Mouse (Mus musculus): ENCODE results near the gene Gfod2. TPM values are rescaled to one million over a fixed set of nuclear protein-coding genes. Genes with fewer than 3 reads are reported as not detected.

Gene Gfod2
- total RNA-seq (2023): 0.94 to 2.8 TPM (median 1.7 TPM) in 4 replicates

GRCm38 (mm10) chr8:105758277-105759108 lies at the start of gene Gfod2:
Gene Gfod2 (minus strand): TSS chr8:105758664.

GRCm38 (mm10) chr8:105707498-105708403 lies 50.7 kb downstream of the Gfod2 start, which contains the start of the genes 4933405L10Rik and Enkd1:
Gene 4933405L10Rik (plus strand): TSS chr8:105707655.
Gene Enkd1 (minus strand): TSS chr8:105708210.

GRCm38 (mm10) chr8:105700966-105701824 lies 57.3 kb downstream of the Gfod2 start, which contains the start of the genes Acd and Pard6a:
Gene Acd (minus strand): TSS chr8:105701102.
Gene Pard6a (plus strand): TSS chr8:105701148.

GRCm38 (mm10) chr8:105685796-105686308 lies 72.6 kb downstream of the Gfod2 start, which contains the start of gene Carmil2:
Gene Carmil2 (plus strand): TSS chr8:105686274.

Other genes starting within 250 kb of the Gfod2 start
- 0.32 TPM in 1 of 4 replicates, not detected in the others for gene Hsd11b2, start 239.9 kb downstream of the Gfod2 start, total RNA-seq (2023)
- 111 to 118 TPM (median 113 TPM) in 4 replicates for gene Atp6v0d1, start 192.6 kb downstream of the Gfod2 start, total RNA-seq (2023)
- gene Ripor1, start 153.4 kb downstream of the Gfod2 start, total RNA-seq (2023): 26.0 to 30.1 TPM (median 27.9 TPM) in 4 replicates
- gene Ctcf, start 122.1 kb downstream of the Gfod2 start, total RNA-seq (2023): 184 to 204 TPM (median 191 TPM) in 4 replicates
- not detected in 4 replicates for gene Agrp, start 121.3 kb downstream of the Gfod2 start, total RNA-seq (2023)
- gene Carmil2, start 72.4 kb downstream of the Gfod2 start, total RNA-seq (2023): 141 to 151 TPM (median 147 TPM) in 4 replicates
- 96.4 to 110 TPM (median 104 TPM) in 4 replicates for gene Acd, start 57.6 kb downstream of the Gfod2 start, total RNA-seq (2023)
- gene Pard6a, start 57.5 kb downstream of the Gfod2 start, total RNA-seq (2023): 14.0 to 21.8 TPM (median 19.9 TPM) in 4 replicates
- gene 4933405L10Rik, start 51.0 kb downstream of the Gfod2 start, total RNA-seq (2023): not detected in 4 replicates
- gene Enkd1, start 50.5 kb downstream of the Gfod2 start, total RNA-seq (2023): 2.0 to 3.9 TPM (median 3.7 TPM) in 4 replicates
- 34.7 to 39.4 TPM (median 37.0 TPM) in 4 replicates for gene Ranbp10, start 68.7 kb upstream of the Gfod2 start, total RNA-seq (2023)
- 0.75 to 0.91 TPM (median 0.83 TPM) in 4 replicates for gene Tsnaxip1, start 69.1 kb upstream of the Gfod2 start, total RNA-seq (2023)
- 14.4 to 20.3 TPM (median 16.1 TPM) in 4 replicates for gene Cenpt, start 94.6 kb upstream of the Gfod2 start, total RNA-seq (2023)
- gene Thap11, start 96.5 kb upstream of the Gfod2 start, total RNA-seq (2023): 12.8 to 17.1 TPM (median 14.2 TPM) in 4 replicates
- gene Nutf2, start 101.9 kb upstream of the Gfod2 start, total RNA-seq (2023): 18.1 to 38.7 TPM (median 36.1 TPM) in 4 replicates
- 80.5 to 84.4 TPM (median 81.9 TPM) in 4 replicates for gene Edc4, start 122.2 kb upstream of the Gfod2 start, total RNA-seq (2023)
- 1.1 to 3.8 TPM (median 1.4 TPM) in 4 replicates for gene Nrn1l, start 134.9 kb upstream of the Gfod2 start, total RNA-seq (2023)
- 23.0 to 24.7 TPM (median 23.5 TPM) in 4 replicates for gene Pskh1, start 141.8 kb upstream of the Gfod2 start, total RNA-seq (2023)
- 1.5 to 3.5 TPM (median 1.8 TPM) in 4 replicates for gene Ctrl, start 175.2 kb upstream of the Gfod2 start, total RNA-seq (2023)
- 122 to 142 TPM (median 126 TPM) in 4 replicates for gene Psmb10, start 179.8 kb upstream of the Gfod2 start, total RNA-seq (2023)
- gene Lcat, start 184.7 kb upstream of the Gfod2 start, total RNA-seq (2023): 0.97 TPM in 1 of 4 replicates, not detected in the others
- 13.1 to 17.6 TPM (median 13.2 TPM) in 4 replicates for gene Slc12a4, start 207.4 kb upstream of the Gfod2 start, total RNA-seq (2023)
- gene Dpep3, start 220.8 kb upstream of the Gfod2 start, total RNA-seq (2023): not detected in 4 replicates
- gene Dus2, start 232.7 kb upstream of the Gfod2 start, total RNA-seq (2023): 29.7 to 43.8 TPM (median 34.7 TPM) in 4 replicates
- not detected in 4 replicates for gene Dpep2nb, start 247.3 kb upstream of the Gfod2 start, total RNA-seq (2023)

Data from B cell, adult 62 days (primary cell).